Mouse (Mus musculus) kidney, postnatal 36 days (tissue): Measurements from ENCODE around the gene Cxcl3.

Experiments
- DNase-seq, 2 experiments: peaks; one replicate each; pipeline ENCODE4 v3.0.0; 2021 to 2022; ENCODE audit warnings: mixed read lengths in 2 of 2

Gene Cxcl3

GRCm38 (mm10) chr5:90785659-90786588 is at the start of gene Cxcl3:
Gene Cxcl3 (plus strand): TSS chr5:90786103.
- DNase-seq, result peak; percentile 69 to 79

GRCm38 (mm10) chr5:90742029-90742428 is 43.9 kb upstream of the Cxcl3 start:
- no peak for DNase-seq

DNA sequence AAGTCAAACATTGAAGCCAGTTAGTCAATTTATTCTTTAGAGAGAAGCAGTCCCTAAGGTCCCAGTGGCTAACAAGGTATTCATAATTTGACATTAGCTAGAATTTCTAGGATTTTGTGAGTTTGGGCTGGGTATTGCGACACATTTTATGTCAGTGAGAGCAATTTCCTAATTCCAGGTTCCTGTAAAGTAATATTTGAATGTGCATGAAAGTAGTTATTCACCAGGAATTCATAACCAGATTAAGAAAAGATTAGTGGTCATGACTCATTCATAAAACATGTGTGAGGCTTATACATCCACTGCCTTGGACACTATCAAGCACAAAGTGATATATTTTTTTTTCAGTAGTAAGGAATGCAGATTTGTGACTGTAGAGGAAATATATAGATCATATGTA is 32.0 kb upstream of the Cxcl3 start:
- DNase-seq, result no peak

DNA sequence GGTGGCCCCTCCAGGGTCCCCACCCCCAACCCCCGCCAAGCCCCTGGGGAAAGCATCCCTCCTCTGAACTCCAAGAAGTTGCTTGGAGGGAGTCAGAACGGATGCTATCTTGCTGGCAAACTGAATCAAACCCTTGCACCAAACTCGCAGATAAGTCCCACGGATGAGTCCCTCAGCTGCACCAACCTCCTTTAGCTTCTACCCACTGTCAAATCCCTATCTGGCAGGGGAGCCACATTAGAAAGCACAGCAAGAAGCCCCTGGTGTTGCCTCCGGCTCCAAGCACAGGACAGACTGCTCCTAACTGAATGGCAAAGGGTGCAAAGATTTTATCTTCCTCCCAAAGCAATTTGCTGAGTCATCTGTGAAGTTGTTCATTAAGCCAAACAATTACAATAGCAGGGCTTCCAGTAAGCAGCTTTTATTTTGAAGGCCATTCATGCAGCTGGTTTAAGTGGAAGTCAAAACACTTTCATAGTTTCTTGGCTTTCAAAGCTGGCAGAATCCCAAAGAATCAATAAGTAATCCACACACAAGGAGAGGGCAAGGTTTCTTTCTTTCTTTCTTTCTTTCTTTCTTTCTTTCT is 27.8 kb upstream of the Cxcl3 start:
- DNase-seq, result peak; percentile 27 to 77

DNA sequence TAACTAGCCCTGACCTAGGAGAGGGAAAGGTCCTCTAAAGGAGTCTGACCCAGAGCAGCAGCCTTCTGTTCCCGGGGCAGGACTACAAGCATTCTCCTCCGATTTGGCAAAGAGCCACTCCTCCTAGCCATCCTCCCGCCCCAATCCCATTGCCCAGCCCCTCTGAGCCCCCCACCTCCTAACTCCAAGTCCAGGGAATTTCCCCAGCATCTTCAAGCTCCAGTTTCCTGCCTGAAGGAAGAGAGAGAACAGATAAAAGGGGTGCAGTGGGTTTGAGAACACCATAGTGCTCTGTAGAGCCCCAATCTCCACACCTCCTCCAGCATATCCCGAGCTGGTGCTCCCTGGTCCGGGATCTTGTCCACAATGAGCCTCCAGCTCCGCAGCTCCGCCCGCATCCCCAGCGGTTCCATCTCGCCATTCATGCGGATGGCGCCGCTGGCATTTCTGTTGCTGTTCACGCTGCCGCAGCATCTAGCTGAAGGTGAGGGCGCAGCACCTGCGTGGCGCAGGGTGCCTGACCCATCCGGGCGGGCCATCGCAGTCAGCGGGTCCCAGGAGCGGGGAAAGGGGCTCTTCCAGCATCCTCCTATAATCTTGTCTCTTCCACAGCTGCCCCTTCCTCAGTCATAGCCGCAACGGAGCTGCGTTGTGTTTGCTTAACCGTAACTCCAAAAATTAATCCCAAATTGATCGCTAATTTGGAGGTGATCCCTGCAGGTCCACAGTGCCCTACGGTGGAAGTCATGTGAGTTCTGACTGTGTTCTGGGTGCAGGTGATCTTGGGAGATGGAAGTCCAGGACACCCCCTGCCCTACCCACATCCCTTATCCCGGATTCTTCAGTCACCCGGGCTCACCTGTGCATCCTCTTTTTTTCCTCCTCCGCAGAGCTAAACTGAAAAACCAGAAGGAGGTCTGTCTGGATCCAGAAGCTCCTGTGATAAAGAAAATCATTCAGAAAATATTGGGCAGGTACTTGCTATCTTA is 26.5 kb upstream of the Cxcl3 start, which contains the start of gene Cxcl5:
Cxcl5 (plus strand) TSS at position 284 of the 989 bp plus-strand sequence.
- DNase-seq, result peak in 1 of 2 experiments; percentile 44

DNA sequence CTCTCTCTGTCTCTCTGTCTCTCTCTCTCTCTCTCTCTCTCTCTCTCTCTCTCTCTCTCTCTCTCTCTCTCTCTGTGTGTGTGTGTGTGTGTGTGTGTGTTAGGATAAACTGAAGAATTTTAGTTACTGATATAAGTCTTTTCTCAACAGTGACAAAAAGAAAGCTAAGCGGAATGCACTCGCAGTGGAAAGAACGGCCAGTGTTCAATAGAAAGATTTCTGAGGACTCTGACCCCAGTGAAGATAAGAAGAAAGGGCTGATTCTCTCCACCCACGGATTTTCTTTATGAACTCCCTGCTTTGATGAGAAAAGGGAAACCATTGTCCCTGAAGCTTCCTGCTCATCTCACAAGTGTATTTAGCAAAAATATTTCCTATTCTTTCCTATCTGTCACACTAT is 25.6 kb upstream of the Cxcl3 start:
- no peak for DNase-seq

DNA sequence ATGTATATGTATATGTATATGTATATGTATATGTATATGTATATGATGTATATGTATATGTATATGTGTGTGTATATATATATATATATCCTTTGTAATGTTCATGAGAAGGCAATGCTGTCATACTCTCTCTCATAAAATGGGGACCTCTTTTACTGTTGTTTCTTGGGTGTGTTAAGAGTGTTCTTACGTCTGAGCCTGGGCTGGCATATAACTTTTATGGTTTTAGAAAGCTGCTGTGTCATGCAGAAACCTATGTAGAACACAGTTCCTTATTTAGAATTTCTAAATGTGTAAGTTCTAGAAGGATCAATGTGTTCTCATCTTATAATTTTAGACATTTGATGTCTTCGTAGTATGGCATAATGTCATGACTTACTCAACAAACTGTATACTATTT is 25.1 kb upstream of the Cxcl3 start:
- no peak for DNase-seq

GRCm38 (mm10) chr5:90761834-90762233 is 24.1 kb upstream of the Cxcl3 start:
- no peak for DNase-seq

DNA sequence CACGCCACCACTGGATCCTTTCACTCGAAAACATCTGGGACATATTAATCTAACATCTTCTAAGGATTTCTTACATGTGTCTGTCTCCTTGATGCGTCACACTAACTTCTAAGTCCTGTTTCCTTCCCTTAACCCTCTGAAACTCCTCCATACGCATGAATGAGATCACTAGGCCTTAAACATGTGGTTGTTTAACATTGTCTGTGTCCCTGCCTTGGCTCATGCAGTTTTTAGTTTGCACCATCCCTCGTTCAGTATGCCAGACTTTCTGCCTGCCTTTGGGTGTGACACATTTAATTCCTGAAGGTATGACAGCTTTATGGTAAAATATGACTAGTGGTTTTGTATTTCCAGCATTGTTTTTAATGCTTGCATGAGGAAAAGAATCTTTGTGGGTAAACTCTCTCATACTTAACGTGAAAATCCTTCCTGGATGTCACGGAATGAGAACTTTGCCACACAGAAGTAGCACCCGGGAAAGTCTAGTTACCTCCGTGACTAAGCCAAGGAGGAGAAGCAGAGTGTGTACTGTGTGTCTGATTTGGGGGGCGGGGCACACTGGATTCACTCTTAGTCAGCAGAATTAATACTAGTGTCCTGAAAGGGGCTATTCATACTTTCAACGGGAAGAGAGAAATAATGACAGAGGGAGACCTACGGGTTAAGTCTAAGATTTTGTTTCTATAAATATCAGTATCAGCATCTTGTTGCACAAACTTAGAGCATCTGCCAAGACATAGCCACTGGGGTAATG is 21.8 kb upstream of the Cxcl3 start:
- DNase-seq, result no peak

DNA sequence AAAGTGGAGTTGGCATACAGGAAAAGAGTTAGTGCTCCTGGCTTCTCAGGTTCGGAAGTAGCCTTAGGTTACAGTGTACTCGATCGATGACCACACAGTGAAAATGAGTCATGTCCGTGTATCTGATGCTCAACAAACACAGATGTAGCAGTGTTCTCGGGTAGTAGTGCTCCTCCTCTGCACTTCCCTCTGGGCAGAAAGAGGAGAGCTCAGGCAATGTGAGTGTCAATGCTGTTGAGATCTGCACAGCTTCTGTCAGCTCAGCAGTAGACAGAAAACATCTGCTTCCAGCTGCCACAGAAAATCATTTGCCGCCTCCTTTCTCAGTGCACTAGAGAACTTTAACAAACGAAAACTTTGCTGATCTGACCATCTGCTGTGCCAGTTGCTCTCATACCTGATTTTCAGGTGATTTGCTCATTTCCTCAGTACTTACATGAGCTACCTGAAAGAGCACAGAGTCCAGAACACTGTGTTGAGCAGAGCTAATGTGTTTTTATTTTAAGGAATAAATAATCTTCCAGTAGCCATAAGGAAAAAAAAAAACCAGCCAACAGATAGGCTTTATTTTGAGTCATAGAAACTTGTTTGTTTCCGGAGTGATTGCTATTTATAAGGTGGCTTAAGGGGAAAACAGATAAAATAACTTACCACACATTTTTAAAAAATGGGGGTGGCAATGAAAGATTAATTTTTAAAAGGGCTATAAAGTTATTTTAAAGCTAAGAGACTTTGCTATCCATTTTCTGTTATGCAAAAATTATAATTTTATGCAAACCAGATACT is 19.9 kb upstream of the Cxcl3 start:
- DNase-seq, result no peak

- DNase-seq, result no peak
Observed at GRCm38 (mm10) chr5:90768218-90768617, 17.7 kb upstream of the Cxcl3 start, which contains the start of gene Ppbp. Gene Ppbp (plus strand): TSS chr5:90768518.

- no peak for DNase-seq
Observed at GRCm38 (mm10) chr5:90771369-90771768, 14.5 kb upstream of the Cxcl3 start.

- DNase-seq, result peak; percentile 52 to 74
Observed at GRCm38 (mm10) chr5:90771880-90772653, 13.8 kb upstream of the Cxcl3 start, which contains the start of gene Pf4. Gene Pf4 (plus strand): TSS chr5:90772435.

- no peak for DNase-seq
Observed at GRCm38 (mm10) chr5:90775562-90775961, 10.3 kb upstream of the Cxcl3 start.

DNA sequence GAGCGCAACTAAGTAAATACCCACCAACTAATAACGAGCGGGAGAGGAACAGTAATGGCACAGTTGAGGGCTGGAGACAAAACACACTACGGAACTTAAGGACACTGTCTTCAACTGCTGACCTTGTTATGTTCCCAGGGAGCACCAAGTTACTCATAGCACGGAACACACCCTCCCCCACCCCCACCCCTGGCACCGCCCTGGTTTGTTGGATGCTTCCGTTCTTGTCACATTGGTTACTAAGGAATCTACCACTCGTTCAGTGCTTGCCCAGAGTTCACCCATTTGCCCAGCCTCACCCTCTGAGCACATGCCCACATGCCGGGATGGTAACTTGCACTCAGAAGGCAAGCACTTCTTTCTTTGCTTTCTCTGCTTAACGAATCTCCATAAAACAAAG is 8.3 kb upstream of the Cxcl3 start:
- DNase-seq, result no peak

DNA sequence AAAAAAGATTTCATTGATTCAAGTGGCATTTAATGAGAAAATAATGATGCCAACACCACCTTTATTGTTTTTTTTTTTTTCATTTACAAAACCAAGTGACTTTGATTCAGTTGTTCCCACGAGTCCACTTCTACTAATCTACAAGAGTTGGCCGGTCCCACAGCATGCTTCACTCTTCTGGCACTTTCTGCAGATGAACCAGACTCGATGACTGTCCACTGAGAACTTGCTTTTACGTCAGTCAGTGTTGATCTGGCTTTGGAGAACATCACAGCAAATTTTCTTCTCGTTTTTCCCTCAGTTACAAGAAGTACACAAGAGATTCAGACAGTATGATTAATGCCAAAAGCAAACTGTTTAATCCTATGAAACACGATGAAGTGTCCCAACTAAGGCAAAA is 7.0 kb upstream of the Cxcl3 start:
- no peak for DNase-seq

GRCm38 (mm10) chr5:90783697-90784096 is 2.2 kb upstream of the Cxcl3 start:
- DNase-seq, result no peak

DNA sequence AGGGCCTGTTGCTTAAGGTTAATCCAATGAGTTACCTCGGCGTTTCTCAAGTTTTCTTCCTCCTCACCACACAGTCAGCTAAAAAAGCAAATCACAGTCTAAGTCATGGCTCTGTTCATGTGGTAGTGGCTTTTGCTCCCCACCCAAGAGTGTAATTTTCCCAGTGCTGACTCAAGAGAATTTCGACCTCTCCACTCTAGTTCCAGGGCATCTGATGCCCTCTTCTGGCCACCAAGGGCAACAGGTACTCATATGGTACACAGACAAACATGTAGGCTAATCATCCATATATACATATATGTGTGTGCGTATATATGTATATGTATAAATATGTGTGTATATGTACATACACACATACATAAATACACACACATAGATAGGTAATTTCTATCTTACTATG is 2.2 kb downstream of the Cxcl3 start:
- DNase-seq, result no peak

GRCm38 (mm10) chr5:90789306-90790073 is 3.6 kb downstream of the Cxcl3 start:
- peak; percentile 13 to 39 for DNase-seq
